Comparison of ENCODE assay signal across 14 mouse cellular contexts in genomic region chr2:131846132-131846710, GRCm38 (mm10). TPM values are rescaled to one million over a fixed set of nuclear protein-coding genes. Genes with fewer than 3 reads are reported as not detected.
DNase-seq lines count a peak whose midpoint lies in the region; ATAC-seq and TF ChIP-seq lines count a peak whose summit lies in the region.
"Had no signal": no experiment of that assay in that cellular context is flagged by ENCODE, and none has a peak within 500 bp of the region (broad histone marks: within the 10 kb centered on the region; RNA-seq: fewer than 3 reads in every experiment).

No protein-coding gene starts in this region.

- H3K27me3 ChIP-seq in G1E (ENCODE audit: insufficient read depth, low read length): no peaks in the 10 kb centered on the region
- no peaks in the 10 kb centered on the region for H3K27me3 ChIP-seq in heart, embryonic 16.5 days (ENCODE audit: control insufficient read depth, insufficient read depth, low read length)
- no peaks in the 10 kb centered on the region for H3K27me3 ChIP-seq in thymus, adult 2 months (ENCODE audit: control insufficient read depth, insufficient read depth, low read length)
- H3K27me3 ChIP-seq: limb, embryonic 13.5 days; stomach, embryonic 15.5 days had no signal

- no peak for TF ChIP-seq POLR2A in thymus, adult 2 months (IDR thresholded peaks at IDR 0.05; ENCODE audit: control insufficient read depth, extremely low read depth, insufficient read depth, low read length, poor library complexity)

- WGBS in heart, embryonic 16.5 days: 37% methylated on average over 11 of the region's 11 CpGs
- 86% methylated on average over 11 of the region's 11 CpGs for WGBS in thymus, adult 2 months

- peak overlapping the region; percentile 3 for H3K9ac ChIP-seq in heart, embryonic 16.5 days (ENCODE audit: low read length)
- H3K9ac ChIP-seq: limb, embryonic 13.5 days; stomach, embryonic 15.5 days had no signal

- H3K36me3 ChIP-seq in G1E (replicated peaks): no peaks in the 10 kb centered on the region
- H3K36me3 ChIP-seq in heart, embryonic 16.5 days (ENCODE audit: control insufficient read depth, insufficient read depth): no peaks in the 10 kb centered on the region
- no peaks in the 10 kb centered on the region for H3K36me3 ChIP-seq in thymus, adult 2 months (ENCODE audit: control insufficient read depth, insufficient read depth, low read length)
- H3K36me3 ChIP-seq: limb, embryonic 13.5 days; stomach, embryonic 15.5 days had no signal

- H3K4me1 ChIP-seq in G1E (ENCODE audit: insufficient read depth, low read depth, low read length): peaks cover 78% of the 10 kb centered on the region
- peaks cover 18% of the 10 kb centered on the region for H3K4me1 ChIP-seq in heart, embryonic 16.5 days (ENCODE audit: control insufficient read depth, insufficient read depth, low read length)
- H3K4me1 ChIP-seq in thymus, adult 2 months (replicated peaks; ENCODE audit: control insufficient read depth, insufficient read depth, low read length): peaks cover 9% of the 10 kb centered on the region

- H3K9me3 ChIP-seq in G1E (replicated peaks): no peaks in the 10 kb centered on the region
- no peaks in the 10 kb centered on the region for H3K9me3 ChIP-seq in heart, embryonic 16.5 days (replicated peaks; ENCODE audit: control insufficient read depth, low read length)
- H3K9me3 ChIP-seq: limb, embryonic 13.5 days; stomach, embryonic 15.5 days had no signal

- peak; percentile 92 for DNase-seq in heart, adult 11 months
- no peak for DNase-seq in heart, adult 9 months (ENCODE audit: low spot score in 2 of 2)
- no peak for DNase-seq in G1E (ENCODE audit: low spot score)
- DNase-seq in lung, postnatal 36 days: peak; percentile 67
- DNase-seq in B cell, adult 2 months: no peak
- no peak for DNase-seq in thymus, adult 2 months
- DNase-seq: kidney, postnatal 14 days; right cerebral cortex, adult 18-20 months had no signal

- no peak for ATAC-seq in G1E (ENCODE audit: extremely low read depth, insufficient number of reproducible peaks, low FRiP score, poor library complexity, severe bottlenecking)
- ATAC-seq in heart, embryonic 16.5 days (replicated peaks; ENCODE audit: extremely low read depth, insufficient read depth, low FRiP score): peak; percentile 50; the same call in 1 of the 2 replicates
- no peak for ATAC-seq in frontal cortex, adult (ENCODE audit: low TSS enrichment)

- peak overlapping the region; percentile 52; the same call in 1 of the 2 replicates for H3K4me3 ChIP-seq in G1E (ENCODE audit: low read depth, low read length)
- no peak overlapping the region for H3K4me3 ChIP-seq in heart, embryonic 16.5 days (ENCODE audit: low read length)
- H3K4me3 ChIP-seq in thymus, adult 2 months (ENCODE audit: control insufficient read depth, insufficient read depth, low read length): no peak overlapping the region
- H3K4me3 ChIP-seq: limb, embryonic 13.5 days; stomach, embryonic 15.5 days had no signal

- H3K4me2 ChIP-seq in heart, embryonic 16.5 days (ENCODE audit: low read depth, low read length): peak overlapping the region; percentile 20
- H3K4me2 ChIP-seq: limb, embryonic 13.5 days; stomach, embryonic 15.5 days had no signal

- peak overlapping the region; percentile 71 for H3K27ac ChIP-seq in heart, embryonic 16.5 days (ENCODE audit: low read length)
- H3K27ac ChIP-seq in thymus, adult 2 months (ENCODE audit: control insufficient read depth, insufficient read depth, low read length): no peak overlapping the region
- H3K27ac ChIP-seq: limb, embryonic 13.5 days; stomach, embryonic 15.5 days had no signal

- no peak for TF ChIP-seq CTCF in G1E (IDR thresholded peaks at IDR 0.05; ENCODE audit: low read depth, low read length)
- no peak for TF ChIP-seq CTCF in thymus, adult 2 months (IDR thresholded peaks at IDR 0.05; ENCODE audit: borderline replicate concordance, control insufficient read depth, extremely low read depth, insufficient read depth, low read length, poor library complexity)

RNA-seq across cellular contexts. Expression of gene Erv3, which starts 13.3 kb away (rescaled TPM):
- total RNA-seq in G1E (2014; fragmentation: Nextera tagmentation): 393 and 534 TPM in 2 replicates
- 60.3 and 62.5 TPM in 2 replicates for total RNA-seq in G1E (2017)
- 5.2 and 5.9 TPM in 2 replicates for polyA plus RNA-seq in G1E (2012)
- polyA plus RNA-seq in heart, embryonic 16.5 days (2015; fragmentation: Nextera tagmentation; extraction: Ambion mirVana): not detected in 2 replicates
- 0.23 and 0.28 TPM in 2 replicates for polyA plus RNA-seq in thymus, adult 2 months (2012; rRNA removed)
- total RNA-seq: common myeloid progenitor, adult 5-6 weeks; granulocyte monocyte progenitor cell, adult 5-6 weeks had no signal
- polyA plus RNA-seq: limb, embryonic 13.5 days; stomach, embryonic 15.5 days had no signal

Comparison
In these comparisons a context has a peak if more than half of its experiments do, and no peak if none do; other contexts are left out.
1. DNase-seq: peak in heart, adult 11 months (single experiment) and lung, postnatal 36 days (single experiment); none in heart, adult 9 months (0 of 2), G1E (single experiment), B cell, adult 2 months (0 of 2) and thymus, adult 2 months (single experiment).